Mouse (Mus musculus): ENCODE results near the gene 1700088E04Rik. TPM values are rescaled to one million over a fixed set of nuclear protein-coding genes. Genes with fewer than 3 reads are reported as not detected.

Gene 1700088E04Rik
- polyA plus RNA-seq, 1 experiment, result not detected

- WGBS, result 76% methylated on average over 13 of the region's 13 CpGs
- no peak overlapping the region for H3K4me3 ChIP-seq (ENCODE audit: insufficient read depth, low read depth, low read length)
- TF ChIP-seq CTCF (IDR thresholded peaks at IDR 0.05; ENCODE audit: insufficient read depth, low read depth, low read length) (no peak), POLR2A (IDR thresholded peaks at IDR 0.05; ENCODE audit: insufficient read depth, low read depth, low read length) (no peak)
Measured at GRCm38 (mm10) chr15:79126217-79126932, 14.7 kb downstream of the 1700088E04Rik start.

GRCm38 (mm10) chr15:79124331-79124875 is 16.6 kb downstream of the 1700088E04Rik start:
- H3K4me1 ChIP-seq (ENCODE audit: control insufficient read depth, insufficient read depth, low read length), result no peaks in the 10 kb centered on the region
- no peak overlapping the region for H3K4me3 ChIP-seq (ENCODE audit: insufficient read depth, low read depth, low read length)
- 87% methylated on average over 10 of the region's 10 CpGs for WGBS
- H3K27ac ChIP-seq (ENCODE audit: insufficient read depth, low read depth, low read length), result no peak overlapping the region
- TF ChIP-seq POLR2A (IDR thresholded peaks at IDR 0.05; ENCODE audit: insufficient read depth, low read depth, low read length) (no peak), CTCF (IDR thresholded peaks at IDR 0.05; ENCODE audit: insufficient read depth, low read depth, low read length) (no peak)

More at GRCm38 (mm10) chr15:79126217-79126932, 14.7 kb downstream of the 1700088E04Rik start:
- no peaks in the 10 kb centered on the region; the same call in 1 of the 2 replicates for H3K4me1 ChIP-seq (ENCODE audit: control insufficient read depth, insufficient read depth, low read length)
- H3K27ac ChIP-seq (ENCODE audit: insufficient read depth, low read depth, low read length), result no peak overlapping the region

- no peak overlapping the region for H3K27ac ChIP-seq (ENCODE audit: insufficient read depth, low read depth, low read length)
- WGBS, result 90% methylated on average over 6 of the region's 6 CpGs
- TF ChIP-seq POLR2A (IDR thresholded peaks at IDR 0.05; ENCODE audit: insufficient read depth, low read depth, low read length) (no peak), CTCF (IDR thresholded peaks at IDR 0.05; ENCODE audit: insufficient read depth, low read depth, low read length) (no peak)
- H3K4me1 ChIP-seq (ENCODE audit: control insufficient read depth, insufficient read depth, low read length), result no peaks in the 10 kb centered on the region
- no peak overlapping the region for H3K4me3 ChIP-seq (ENCODE audit: insufficient read depth, low read depth, low read length)
Measured at GRCm38 (mm10) chr15:79123751-79124150, 17.3 kb downstream of the 1700088E04Rik start.

GRCm38 (mm10) chr15:79122546-79122945 is 18.5 kb downstream of the 1700088E04Rik start:
- 85% methylated on average over 13 of the region's 13 CpGs for WGBS
- H3K4me1 ChIP-seq (ENCODE audit: control insufficient read depth, insufficient read depth, low read length), result no peaks in the 10 kb centered on the region
- H3K27ac ChIP-seq (ENCODE audit: insufficient read depth, low read depth, low read length), result no peak overlapping the region
- TF ChIP-seq POLR2A (IDR thresholded peaks at IDR 0.05; ENCODE audit: insufficient read depth, low read depth, low read length), result no peak
- no peak for TF ChIP-seq CTCF (IDR thresholded peaks at IDR 0.05; ENCODE audit: insufficient read depth, low read depth, low read length)
- no peak overlapping the region for H3K4me3 ChIP-seq (ENCODE audit: insufficient read depth, low read depth, low read length)

- WGBS, result 88% methylated on average over 4 of the region's 4 CpGs
- no peak overlapping the region for H3K4me3 ChIP-seq (ENCODE audit: insufficient read depth, low read depth, low read length)
Measured at GRCm38 (mm10) chr15:79122119-79122518, 18.9 kb downstream of the 1700088E04Rik start.

DNA sequence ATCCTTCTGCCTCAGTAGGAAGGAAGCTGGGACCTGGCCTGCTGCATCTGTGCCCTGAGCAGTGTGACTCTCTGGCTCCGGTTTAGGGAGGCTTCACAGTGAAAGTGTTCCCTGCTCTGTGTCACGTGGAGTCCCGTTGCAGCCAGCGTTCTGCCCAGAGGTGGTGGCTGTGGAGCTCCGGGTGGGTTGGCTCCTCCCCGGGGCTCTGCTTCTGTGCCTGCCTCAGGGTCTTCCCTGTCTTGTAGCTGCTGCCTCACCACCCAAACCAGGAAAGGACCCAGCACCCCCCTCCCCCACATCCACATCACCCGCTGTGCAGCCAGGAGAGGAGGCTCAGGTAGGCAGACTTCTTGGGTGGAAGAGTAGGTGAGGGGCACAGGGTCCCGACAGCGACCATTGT is 21.6 kb downstream of the 1700088E04Rik start:
- no peak for TF ChIP-seq CTCF (IDR thresholded peaks at IDR 0.05; ENCODE audit: insufficient read depth, low read depth, low read length)
- H3K4me1 ChIP-seq (ENCODE audit: control insufficient read depth, insufficient read depth, low read length), result no peaks in the 10 kb centered on the region
- no peak overlapping the region for H3K4me3 ChIP-seq (ENCODE audit: insufficient read depth, low read depth, low read length)
- no peak overlapping the region for H3K27ac ChIP-seq (ENCODE audit: insufficient read depth, low read depth, low read length)
- 85% methylated on average over 9 of the region's 9 CpGs for WGBS

More at GRCm38 (mm10) chr15:79122119-79122518, 18.9 kb downstream of the 1700088E04Rik start:
- Histone ChIP-seq H3K4me1 (ENCODE audit: control insufficient read depth, insufficient read depth, low read length) (no peaks in the 10 kb centered on the region), H3K27ac (ENCODE audit: insufficient read depth, low read depth, low read length) (no peak overlapping the region)
- TF ChIP-seq CTCF (IDR thresholded peaks at IDR 0.05; ENCODE audit: insufficient read depth, low read depth, low read length) (no peak), POLR2A (IDR thresholded peaks at IDR 0.05; ENCODE audit: insufficient read depth, low read depth, low read length) (no peak)

GRCm38 (mm10) chr15:79115276-79115675 is 25.8 kb downstream of the 1700088E04Rik start:
- Histone ChIP-seq H3K27ac (ENCODE audit: insufficient read depth, low read depth, low read length) (no peak overlapping the region), H3K4me1 (ENCODE audit: control insufficient read depth, insufficient read depth, low read length) (peaks cover 11% of the 10 kb centered on the region), H3K4me3 (ENCODE audit: insufficient read depth, low read depth, low read length) (no peak overlapping the region)
- WGBS, result 67% methylated on average over 5 of the region's 5 CpGs
- no peak for TF ChIP-seq CTCF (IDR thresholded peaks at IDR 0.05; ENCODE audit: insufficient read depth, low read depth, low read length)
- TF ChIP-seq POLR2A (IDR thresholded peaks at IDR 0.05; ENCODE audit: insufficient read depth, low read depth, low read length), result no peak

DNA sequence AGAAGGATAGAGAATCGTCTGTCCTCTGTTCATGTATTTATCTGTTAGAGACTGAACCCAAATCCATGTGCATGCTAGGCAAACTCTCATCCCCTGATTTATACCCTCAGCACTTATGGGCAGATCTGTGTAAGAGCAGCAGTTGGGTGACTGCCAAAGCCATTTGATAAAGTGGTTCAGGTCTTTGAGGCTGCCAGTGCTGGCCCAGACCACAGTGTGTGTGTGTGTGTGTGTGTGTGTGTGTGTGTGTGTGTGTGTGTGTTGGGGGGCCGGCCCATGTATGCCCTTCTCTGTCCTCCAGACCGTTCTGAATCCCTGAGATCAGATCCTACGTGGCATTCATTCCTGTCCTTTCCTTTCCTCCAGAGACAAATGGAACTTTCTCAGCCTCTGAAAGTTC is 29.3 kb downstream of the 1700088E04Rik start:
- Histone ChIP-seq H3K4me1 (ENCODE audit: control insufficient read depth, insufficient read depth, low read length) (peaks cover 18% of the 10 kb centered on the region), H3K27ac (ENCODE audit: insufficient read depth, low read depth, low read length) (no peak overlapping the region), H3K4me3 (ENCODE audit: insufficient read depth, low read depth, low read length) (no peak overlapping the region)
- WGBS, result 53% methylated on average over 4 of the region's 4 CpGs
- no peak for TF ChIP-seq POLR2A (IDR thresholded peaks at IDR 0.05; ENCODE audit: insufficient read depth, low read depth, low read length)
- no peak for TF ChIP-seq CTCF (IDR thresholded peaks at IDR 0.05; ENCODE audit: insufficient read depth, low read depth, low read length)

DNA sequence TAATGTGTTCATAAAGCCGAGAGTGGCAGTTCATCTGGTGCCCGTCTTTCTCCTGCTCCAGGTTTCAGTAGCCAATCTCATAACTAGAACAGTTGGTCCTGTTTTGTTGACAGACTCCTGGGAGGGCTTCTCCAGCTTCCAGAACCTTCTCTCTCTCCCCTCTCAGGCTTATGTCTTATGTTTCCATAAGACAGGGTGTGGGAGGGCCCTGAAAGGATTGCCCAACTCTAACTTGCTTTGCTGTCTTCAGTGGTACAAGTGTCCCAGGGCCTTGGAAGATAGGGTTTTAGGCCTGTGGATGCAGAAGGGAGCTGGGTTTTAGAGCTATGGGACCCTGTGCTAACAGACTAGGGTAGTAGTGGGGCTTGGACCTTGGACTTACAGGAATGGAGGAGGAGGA is 30.5 kb downstream of the 1700088E04Rik start:
- TF ChIP-seq CTCF (IDR thresholded peaks at IDR 0.05; ENCODE audit: insufficient read depth, low read depth, low read length) (no peak), POLR2A (IDR thresholded peaks at IDR 0.05; ENCODE audit: insufficient read depth, low read depth, low read length) (no peak)
- Histone ChIP-seq H3K27ac (ENCODE audit: insufficient read depth, low read depth, low read length) (no peak overlapping the region), H3K4me3 (ENCODE audit: insufficient read depth, low read depth, low read length) (no peak overlapping the region), H3K4me1 (ENCODE audit: control insufficient read depth, insufficient read depth, low read length) (peaks cover 18% of the 10 kb centered on the region)
- 71% methylated on average over 2 of the region's 2 CpGs for WGBS

Data from olfactory bulb, adult 2 months (tissue).